In the genomic region with DNA sequence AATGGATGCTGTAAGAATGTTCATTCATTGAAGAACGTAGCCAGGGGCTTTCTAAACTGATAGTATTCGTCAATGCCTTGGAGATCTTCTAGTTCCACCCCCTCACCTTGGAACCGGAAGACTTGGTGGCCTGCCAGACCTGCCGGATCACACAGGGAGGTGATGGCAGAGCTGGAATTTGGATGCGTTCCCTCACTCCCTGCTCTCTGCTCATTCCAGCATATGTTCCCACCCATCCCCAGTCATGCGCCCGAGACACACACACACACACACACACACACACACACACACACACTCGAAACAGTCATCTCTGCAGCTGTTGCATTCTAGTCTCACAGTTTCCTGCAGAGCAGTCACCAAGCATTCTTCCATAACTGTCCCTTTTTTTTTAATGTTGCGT, we compare ENCODE assay signal across 8 mouse cellular contexts. TPM values are rescaled to one million over a fixed set of nuclear protein-coding genes. Genes with fewer than 3 reads are reported as not detected.
DNase-seq lines count a peak whose midpoint lies in the region; ATAC-seq and TF ChIP-seq lines count a peak whose summit lies in the region.
"Had no signal": no experiment of that assay in that cellular context is flagged by ENCODE, and none has a peak within 500 bp of the region (broad histone marks: within the 10 kb centered on the region; RNA-seq: fewer than 3 reads in every experiment).

No protein-coding gene starts in this region.

- H3K36me3 ChIP-seq in lung, postnatal 0 days (ENCODE audit: insufficient read depth, low read length), result no peaks in the 10 kb centered on the region
- H3K36me3 ChIP-seq in hindbrain, embryonic 16.5 days (ENCODE audit: control insufficient read depth, insufficient read depth, low read length), result no peaks in the 10 kb centered on the region

- H3K4me3 ChIP-seq in lung, postnatal 0 days (ENCODE audit: low read depth, low read length), result no peak overlapping the region
- no peak overlapping the region for H3K4me3 ChIP-seq in hindbrain, embryonic 16.5 days (ENCODE audit: low read length)

- no peak for TF ChIP-seq EP300 in lung, postnatal 0 days (IDR thresholded peaks at IDR 0.05)

- peaks cover 3% of the 10 kb centered on the region; the same call in 1 of the 2 replicates for H3K4me1 ChIP-seq in lung, postnatal 0 days (ENCODE audit: insufficient read depth, low read depth, low read length)
- H3K4me1 ChIP-seq in hindbrain, embryonic 16.5 days (ENCODE audit: control insufficient read depth, insufficient read depth, low read depth, low read length), result peaks cover 8% of the 10 kb centered on the region

- no peak for ATAC-seq in lung, postnatal 0 days
- ATAC-seq in hindbrain, embryonic 16.5 days, result no peak

- H3K9me3 ChIP-seq in lung, postnatal 0 days (ENCODE audit: low read length), result no peaks in the 10 kb centered on the region
- no peaks in the 10 kb centered on the region for H3K9me3 ChIP-seq in hindbrain, embryonic 16.5 days (ENCODE audit: control insufficient read depth, low read length)

- 28% methylated on average over 9 of the region's 9 CpGs for WGBS in lung, postnatal 0 days
- 64% methylated on average over 9 of the region's 9 CpGs for WGBS in hindbrain, embryonic 16.5 days

- H3K27me3 ChIP-seq in lung, postnatal 0 days (replicated peaks; ENCODE audit: insufficient read depth, low read length), result no peaks in the 10 kb centered on the region
- no peaks in the 10 kb centered on the region; the same call in 1 of the 2 replicates for H3K27me3 ChIP-seq in hindbrain, embryonic 16.5 days (replicated peaks; ENCODE audit: control insufficient read depth, insufficient read depth, low read length)

- no peak overlapping the region for H3K27ac ChIP-seq in lung, postnatal 0 days (ENCODE audit: low read length)
- no peak overlapping the region for H3K27ac ChIP-seq in hindbrain, embryonic 16.5 days (ENCODE audit: low read depth, low read length)

- peak; percentile 64 for DNase-seq in NIH3T3 (ENCODE audit: low read depth)
- peak; percentile 85 for DNase-seq in adrenal gland, postnatal 10 days
- DNase-seq in frontal cortex, postnatal 25 days (ENCODE audit: low spot score in 2 of 2), result peak; percentile 13 to 54
- peak; percentile 28 for DNase-seq in layer of hippocampus, adult 11-12 months (ENCODE audit: low spot score)
- peak; percentile 50 for DNase-seq in lung, postnatal 0 days (ENCODE audit: low spot score)
- DNase-seq in thymus, postnatal 25 days, result no peak

- H3K4me2 ChIP-seq in lung, postnatal 0 days (replicated peaks; ENCODE audit: low read depth, low read length), result no peak overlapping the region
- no peak overlapping the region for H3K4me2 ChIP-seq in hindbrain, embryonic 16.5 days (ENCODE audit: low read length)

- no peak for TF ChIP-seq CTCF in lung, postnatal 0 days (IDR thresholded peaks at IDR 0.05)

- H3K9ac ChIP-seq in lung, postnatal 0 days (replicated peaks; ENCODE audit: low read depth), result no peak overlapping the region
- no peak overlapping the region for H3K9ac ChIP-seq in hindbrain, embryonic 16.5 days (ENCODE audit: low read depth, low read length)

RNA-seq across cellular contexts. Expression of gene Foxe1, which starts 36.1 kb away (rescaled TPM):
- total RNA-seq in adrenal gland, postnatal 10 days (2021), result not detected
- not detected in 2 replicates for polyA plus RNA-seq in lung, postnatal 0 days (2015; fragmentation: Nextera tagmentation; extraction: Ambion mirVana)
- polyA plus RNA-seq in hindbrain, embryonic 16.5 days (2015; fragmentation: Nextera tagmentation; extraction: Ambion mirVana), result not detected in 2 replicates
- polyA plus RNA-seq: limb, embryonic 11.5 days had no signal
